Mouse (Mus musculus): ENCODE measurements around the gene Raver1. TPM values are rescaled to one million over a fixed set of nuclear protein-coding genes. Genes with fewer than 3 reads are reported as not detected.

Raver1 gene
- polyA plus RNA-seq, 1 experiment from 2014 or later: 74.2 TPM

- Histone ChIP-seq H3K4me2 (peak overlapping the region; percentile 87), H3K27ac (no peak overlapping the region), H3K4me1 (peaks cover 64% of the 10 kb centered on the region), H3K4me3 (replicated peaks) (peak overlapping the region; percentile 46), H3K9ac (0 out of 2 replicates have a peak overlapping the region, but pooled peaks have one; percentile 38), H3K9me3 (no peaks in the 10 kb centered on the region), H3K36me3 (replicated peaks) (no peaks in the 10 kb centered on the region), H3K27me3 (peaks cover 99% of the 10 kb centered on the region)
- WGBS: 2% methylated on average over 7 of the region's 7 CpGs
- no peak for ATAC-seq (ENCODE audit: low FRiP score)
Observed at GRCm38 (mm10) chr9:21032491-21032890, 59.3 kb downstream of the Raver1 start.

GRCm38 (mm10) chr9:21031896-21032351, 59.9 kb downstream of the Raver1 start, which contains the start of gene Icam5:
Gene Icam5 (plus strand): TSS chr9:21032073.
- Histone ChIP-seq H3K4me2 (peak within 1 kb of the TSS; percentile 87), H3K9me3 (no peaks in the 10 kb centered on the region), H3K36me3 (replicated peaks) (no peaks in the 10 kb centered on the region), H3K27ac (no peak within 1 kb of the TSS), H3K9ac (peak within 1 kb of the TSS; percentile 45; the same call in 1 of the 2 replicates), H3K4me3 (replicated peaks) (peak within 1 kb of the TSS; percentile 46), H3K4me1 (peaks cover 59% of the 10 kb centered on the region), H3K27me3 (peaks cover 99% of the 10 kb centered on the region)
- peak; percentile 20; the same call in 1 of the 2 replicates for ATAC-seq (ENCODE audit: low FRiP score)
- WGBS: under 1% methylated on average over 35 of the region's 35 CpGs

DNA sequence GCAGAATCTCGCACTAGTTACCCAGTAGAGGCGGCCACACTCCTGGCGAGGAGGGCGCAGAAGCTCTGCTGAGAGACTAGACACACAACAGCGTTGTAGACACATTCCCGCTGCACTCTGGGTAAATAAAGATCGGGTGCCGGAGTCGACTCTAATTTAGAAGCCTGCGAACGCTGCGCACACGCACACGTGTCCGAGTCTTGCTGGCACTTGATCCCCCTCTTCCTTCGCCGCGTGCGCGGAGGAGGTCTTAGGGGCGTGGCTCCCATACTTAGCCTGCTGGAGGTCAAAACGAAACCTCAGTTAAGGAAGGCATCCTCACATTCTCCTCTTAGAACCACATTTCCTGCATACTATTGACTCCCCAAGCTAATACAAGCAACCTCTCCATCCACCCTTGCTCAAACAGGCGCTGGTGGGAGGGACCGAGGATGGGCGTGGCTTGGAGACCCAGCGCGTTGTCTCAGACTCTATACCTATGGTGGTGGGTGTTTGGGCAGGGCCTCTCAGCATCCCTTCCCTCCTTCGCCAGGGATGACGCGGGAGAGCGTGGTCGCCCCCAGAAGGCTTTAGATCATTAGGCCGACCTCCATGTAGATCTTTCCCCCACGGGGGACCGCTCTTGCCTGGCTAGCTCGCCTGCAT, 60.4 kb downstream of the Raver1 start:
- peak overlapping the region; percentile 87 for H3K4me2 ChIP-seq
- H3K4me1 ChIP-seq: peaks cover 55% of the 10 kb centered on the region
- ATAC-seq (ENCODE audit: low FRiP score): peak; percentile 42
- peak overlapping the region; percentile 45; the same call in 1 of the 2 replicates for H3K9ac ChIP-seq
- H3K36me3 ChIP-seq (replicated peaks): no peaks in the 10 kb centered on the region
- H3K27me3 ChIP-seq: peaks cover 99% of the 10 kb centered on the region
- H3K4me3 ChIP-seq (replicated peaks): peak overlapping the region; percentile 45
- no peaks in the 10 kb centered on the region for H3K9me3 ChIP-seq
- H3K27ac ChIP-seq: no peak overlapping the region
- WGBS: under 1% methylated on average over 36 of the region's 36 CpGs

GRCm38 (mm10) chr9:21030781-21031250, 61.0 kb downstream of the Raver1 start:
- under 1% methylated on average over 13 of the region's 13 CpGs for WGBS
- H3K9me3 ChIP-seq: no peaks in the 10 kb centered on the region
- H3K27ac ChIP-seq: no peak overlapping the region
- H3K4me1 ChIP-seq: peaks cover 55% of the 10 kb centered on the region
- H3K9ac ChIP-seq: 0 out of 2 replicates have a peak overlapping the region, but pooled peaks have one; percentile 9
- peaks cover 99% of the 10 kb centered on the region for H3K27me3 ChIP-seq
- peak overlapping the region; percentile 45 for H3K4me3 ChIP-seq (replicated peaks)
- peak overlapping the region; percentile 87 for H3K4me2 ChIP-seq
- H3K36me3 ChIP-seq (replicated peaks): no peaks in the 10 kb centered on the region
- ATAC-seq (ENCODE audit: low FRiP score): peak; percentile 63

- Histone ChIP-seq H3K4me3 (replicated peaks) (0 out of 2 replicates have a peak overlapping the region, but pooled peaks have one; percentile 1), H3K27me3 (peaks cover 99% of the 10 kb centered on the region), H3K4me1 (peaks cover 53% of the 10 kb centered on the region), H3K9me3 (no peaks in the 10 kb centered on the region), H3K27ac (no peak overlapping the region), H3K4me2 (peak overlapping the region; percentile 87), H3K9ac (no peak overlapping the region), H3K36me3 (replicated peaks) (no peaks in the 10 kb centered on the region)
- no peak for ATAC-seq (ENCODE audit: low FRiP score)
- 20% methylated on average over 22 of the region's 22 CpGs for WGBS
Observed at GRCm38 (mm10) chr9:21030055-21030600, 61.7 kb downstream of the Raver1 start.

DNA sequence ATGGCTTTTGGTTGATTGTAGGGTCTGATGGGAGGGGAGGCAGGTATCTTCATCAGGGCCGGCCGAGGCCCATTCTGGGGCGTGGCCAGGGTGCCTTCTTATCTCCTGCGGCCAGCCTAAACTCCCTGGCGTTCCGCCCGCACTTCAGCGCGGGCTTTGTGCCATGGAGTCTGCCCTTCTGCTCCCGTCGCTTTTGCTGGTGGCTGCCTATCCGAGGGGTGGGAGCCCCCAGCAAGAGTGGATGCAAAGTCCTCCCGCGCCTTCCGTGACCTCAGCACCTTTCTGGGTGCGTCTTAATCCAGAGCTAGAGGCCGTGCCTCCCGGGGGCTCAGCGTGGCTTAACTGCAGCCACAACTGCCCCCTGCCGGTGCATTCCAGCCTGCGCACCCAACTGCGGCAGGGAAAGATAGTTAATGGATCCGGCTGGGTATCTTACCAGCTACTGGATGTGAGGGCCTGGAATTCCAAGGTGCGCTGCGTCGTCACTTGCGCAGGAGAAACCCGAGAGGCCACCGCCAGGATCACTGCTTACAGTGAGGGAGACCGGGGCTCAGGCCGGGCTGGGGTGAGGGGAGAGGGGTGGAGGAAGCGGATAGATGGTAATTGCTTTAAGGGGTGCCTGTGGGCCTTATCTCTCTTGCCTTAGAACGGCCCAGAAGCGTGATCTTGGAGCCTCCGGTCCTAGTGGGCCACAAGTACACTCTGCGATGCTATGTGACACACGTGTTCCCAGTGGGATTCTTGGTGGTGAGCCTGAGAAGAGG, 62.3 kb downstream of the Raver1 start, which contains the start of gene Icam4:
Gene Icam4 (plus strand): TSS at position 83 of the 764 bp plus-strand sequence.
- Histone ChIP-seq H3K4me2 (peak within 1 kb of the TSS; percentile 87), H3K36me3 (replicated peaks) (no peaks in the 10 kb centered on the region), H3K9ac (peak within 1 kb of the TSS; percentile 42; the same call in 1 of the 2 replicates), H3K27ac (no peak within 1 kb of the TSS; the same call in 1 of the 2 replicates), H3K4me1 (peaks cover 53% of the 10 kb centered on the region), H3K9me3 (no peaks in the 10 kb centered on the region), H3K4me3 (replicated peaks) (peak within 1 kb of the TSS; percentile 29), H3K27me3 (peaks cover 93% of the 10 kb centered on the region)
- ATAC-seq (ENCODE audit: low FRiP score): peak; percentile 17; the same call in 1 of the 2 replicates
- 2% methylated on average over 37 of the region's 37 CpGs for WGBS

DNA sequence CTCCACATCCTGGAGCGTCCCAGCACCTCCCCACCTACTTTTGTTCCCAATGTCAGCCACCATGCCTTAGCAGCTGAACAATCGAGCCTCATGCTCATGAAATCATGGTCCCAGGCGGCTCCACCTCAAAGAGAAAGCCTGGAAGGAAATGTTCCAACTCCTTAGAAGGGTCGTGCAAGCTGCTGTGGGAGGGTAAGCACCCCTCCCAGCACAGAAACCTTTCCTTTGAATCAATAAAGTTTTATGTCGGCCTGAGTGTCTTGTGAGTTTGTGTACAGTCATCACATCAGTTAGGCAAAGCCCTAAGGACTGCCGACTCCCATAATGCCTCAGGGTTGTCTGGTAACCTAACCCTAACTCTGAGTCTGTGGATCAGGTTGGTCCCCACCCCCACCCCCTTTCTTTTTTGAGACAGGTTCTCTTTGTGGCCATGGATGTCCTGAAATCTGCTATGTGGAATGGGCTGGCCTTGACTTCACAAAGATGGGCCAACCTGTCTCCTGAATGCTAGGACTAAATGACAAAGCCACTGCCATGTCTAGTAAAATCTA, 63.2 kb downstream of the Raver1 start:
- Histone ChIP-seq H3K9me3 (no peaks in the 10 kb centered on the region), H3K27me3 (peaks cover 85% of the 10 kb centered on the region), H3K4me1 (peaks cover 52% of the 10 kb centered on the region), H3K36me3 (replicated peaks) (no peaks in the 10 kb centered on the region), H3K9ac (no peak overlapping the region), H3K27ac (no peak overlapping the region), H3K4me3 (replicated peaks) (no peak overlapping the region), H3K4me2 (no peak overlapping the region)
- no peak for ATAC-seq (ENCODE audit: low FRiP score)
- 71% methylated on average over 6 of the region's 6 CpGs for WGBS

DNA sequence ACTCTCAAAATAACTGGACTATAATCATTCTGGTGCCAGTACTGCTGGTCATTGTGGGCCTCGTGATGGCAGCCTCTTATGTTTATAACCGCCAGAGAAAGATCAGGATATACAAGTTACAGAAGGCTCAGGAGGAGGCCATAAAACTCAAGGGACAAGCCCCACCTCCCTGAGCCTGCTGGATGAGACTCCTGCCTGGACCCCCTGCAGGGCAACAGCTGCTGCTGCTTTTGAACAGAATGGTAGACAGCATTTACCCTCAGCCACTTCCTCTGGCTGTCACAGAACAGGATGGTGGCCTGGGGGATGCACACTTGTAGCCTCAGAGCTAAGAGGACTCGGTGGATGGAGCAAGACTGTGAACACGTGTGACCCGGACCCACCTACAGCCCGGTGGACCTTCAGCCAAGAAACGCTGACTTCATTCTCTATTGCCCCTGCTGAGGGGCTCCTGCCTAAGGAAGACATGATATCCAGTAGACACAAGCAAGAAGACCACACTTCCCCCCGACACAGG, 64.0 kb downstream of the Raver1 start:
- Histone ChIP-seq H3K27ac (no peak overlapping the region), H3K9ac (no peak overlapping the region), H3K36me3 (replicated peaks) (no peaks in the 10 kb centered on the region), H3K4me2 (no peak overlapping the region), H3K4me1 (peaks cover 44% of the 10 kb centered on the region), H3K27me3 (peaks cover 77% of the 10 kb centered on the region), H3K4me3 (replicated peaks) (no peak overlapping the region), H3K9me3 (no peaks in the 10 kb centered on the region)
- 64% methylated on average over 8 of the region's 8 CpGs for WGBS
- no peak for ATAC-seq (ENCODE audit: low FRiP score)

DNA sequence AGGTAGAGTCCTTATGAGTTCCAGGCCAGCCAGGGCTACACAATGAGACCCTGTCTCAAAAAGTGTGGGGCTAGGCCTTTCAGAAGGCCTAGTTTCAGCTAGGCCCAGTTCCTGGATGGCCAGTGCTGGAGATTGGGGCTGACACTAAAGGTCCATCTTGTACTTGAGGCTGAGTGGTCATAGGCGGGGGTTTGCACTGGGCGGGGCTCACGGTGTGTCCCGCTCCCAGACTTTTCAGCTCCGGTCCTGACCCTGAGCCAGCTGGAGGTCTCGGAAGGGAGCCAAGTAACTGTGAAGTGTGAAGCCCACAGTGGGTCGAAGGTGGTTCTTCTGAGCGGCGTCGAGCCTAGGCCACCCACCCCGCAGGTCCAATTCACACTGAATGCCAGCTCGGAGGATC, 65.0 kb downstream of the Raver1 start:
- no peaks in the 10 kb centered on the region for H3K9me3 ChIP-seq
- no peak for ATAC-seq (ENCODE audit: low FRiP score)
- H3K9ac ChIP-seq: no peak overlapping the region
- peaks cover 73% of the 10 kb centered on the region for H3K27me3 ChIP-seq
- H3K4me2 ChIP-seq: no peak overlapping the region
- no peak overlapping the region for H3K4me3 ChIP-seq (replicated peaks)
- WGBS: 83% methylated on average over 12 of the region's 12 CpGs
- H3K36me3 ChIP-seq (replicated peaks): no peaks in the 10 kb centered on the region
- H3K27ac ChIP-seq: no peak overlapping the region
- peaks cover 34% of the 10 kb centered on the region for H3K4me1 ChIP-seq

DNA sequence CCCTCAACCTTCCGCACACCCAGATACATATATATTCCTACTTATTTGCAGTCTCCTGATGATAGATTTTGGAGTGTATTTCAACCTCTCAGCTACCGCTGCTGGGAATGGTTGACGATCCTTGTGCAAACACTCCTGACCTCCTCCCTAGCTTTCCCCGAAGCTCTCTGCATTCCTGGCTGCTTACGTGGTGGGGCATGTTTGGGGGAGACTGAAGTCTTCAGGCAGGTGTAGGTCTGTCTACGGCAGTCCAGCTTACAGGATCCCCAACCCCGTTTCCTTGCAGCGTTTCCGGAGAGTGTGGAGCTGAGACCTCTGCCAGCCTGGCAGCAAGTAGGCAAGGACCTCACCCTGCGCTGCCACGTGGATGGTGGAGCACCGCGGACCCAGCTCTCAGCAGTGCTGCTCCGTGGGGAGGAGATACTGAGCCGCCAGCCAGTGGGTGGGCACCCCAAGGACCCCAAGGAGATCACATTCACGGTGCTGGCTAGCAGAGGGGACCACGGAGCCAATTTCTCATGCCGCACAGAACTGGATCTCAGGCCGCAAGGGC, 66.5 kb downstream of the Raver1 start:
- Histone ChIP-seq H3K9me3 (no peaks in the 10 kb centered on the region), H3K9ac (no peak overlapping the region), H3K4me1 (peaks cover 19% of the 10 kb centered on the region), H3K27me3 (peaks cover 58% of the 10 kb centered on the region), H3K4me2 (no peak overlapping the region), H3K36me3 (replicated peaks) (no peaks in the 10 kb centered on the region), H3K4me3 (replicated peaks) (no peak overlapping the region), H3K27ac (no peak overlapping the region)
- no peak for ATAC-seq (ENCODE audit: low FRiP score)
- WGBS: 74% methylated on average over 19 of the region's 19 CpGs

Data from forebrain, embryonic 12.5 days (tissue).